Mouse (Mus musculus) CH12.LX (cell line): ENCODE measurements at regions not wholly inside any gene's neighbourhood (a gene's known extent, or its start where the extent isn't known, plus 50 kb on each side); places are given as distances from the start of the nearest gene placed in this dataset.

Experiments
- DNase-seq: peaks from one replicate; pipeline ENCODE4 v3.0.0-alpha.2; 2013; ENCODE audit errors: extremely low read depth
- H3K27ac ChIP-seq: 2 replicates; pipeline ENCODE4 v1.5.1; 2012; ENCODE audit warnings: low read depth, mild to moderate bottlenecking, control low read depth, moderate library complexity; ENCODE audit not compliant: insufficient read depth
- H3K27me3 ChIP-seq: replicated peaks from 2 replicates; pipeline ENCODE3; 2012; ENCODE audit warnings: inconsistent platforms
- H3K36me3 ChIP-seq, 2 experiments: replicated peaks in 1 of 2; 2 replicates each; pipeline versions ENCODE3 to v1.6.1; 2012; ENCODE audit warnings: inconsistent platforms in 1 of 2, low read length in 1 of 2, mild to moderate bottlenecking in 1 of 2, mixed read lengths in 1 of 2, moderate library complexity in 1 of 2; ENCODE audit not compliant: control insufficient read depth in 1 of 2, insufficient read depth in 1 of 2
- H3K4me1 ChIP-seq, 2 experiments: 2 replicates each; pipeline ENCODE4 v1.6.1; 2012; ENCODE audit warnings: inconsistent platforms in 1 of 2, moderate library complexity in 1 of 2; ENCODE audit not compliant: insufficient read depth in 2 of 2, control insufficient read depth in 1 of 2
- H3K4me2 ChIP-seq: 2 replicates; pipeline ENCODE4 v1.6.1; 2012; ENCODE audit warnings: low read depth, mild to moderate bottlenecking, control low read depth; ENCODE audit not compliant: poor library complexity, insufficient read depth, severe bottlenecking
- H3K4me3 ChIP-seq, 3 experiments: fragments of 150-350 bp in 1 of 3; sonication (generic) in 1 of 3; replicated peaks in 1 of 3; 2 replicates each; pipeline versions ENCODE3 to v1.5.1; 2011 to 2012; ENCODE audit warnings: low read depth in 2 of 3, low read length in 2 of 3, mild to moderate bottlenecking in 2 of 3, moderate library complexity in 2 of 3, control low read depth in 1 of 3, improper control_type of control experiment in 1 of 3, inconsistent platforms in 1 of 3, mixed read lengths in 1 of 3; ENCODE audit not compliant: poor library complexity in 1 of 3
- H3K79me2 ChIP-seq: replicated peaks from 2 replicates; pipeline ENCODE4 v1.6.1; 2012; ENCODE audit warnings: mild to moderate bottlenecking, moderate library complexity; ENCODE audit not compliant: control insufficient read depth, poor library complexity, insufficient read depth, severe bottlenecking; ENCODE audit errors: extremely low read depth
- H3K9ac ChIP-seq: 2 replicates; pipeline ENCODE4 v1.6.1; 2012; ENCODE audit warnings: low read depth, mild to moderate bottlenecking, control low read depth, moderate library complexity; ENCODE audit not compliant: insufficient read depth
- H3K9me3 ChIP-seq: replicated peaks from 2 replicates; pipeline ENCODE3; 2012; ENCODE audit warnings: low read length, inconsistent platforms, mixed read lengths
- BHLHE40 ChIP-seq: IDR thresholded peaks from 2 replicates; pipeline ENCODE4 v1.6.1; 2011; ENCODE audit warnings: mild to moderate bottlenecking, low read depth, low read length, improper control_type of control experiment
- CHD1 ChIP-seq: IDR thresholded peaks from 2 replicates; pipeline ENCODE4 v1.6.1; 2012; ENCODE audit warnings: low read depth, low read length, improper control_type of control experiment, inconsistent platforms
- CHD2 ChIP-seq: IDR thresholded peaks from 2 replicates; pipeline ENCODE4 v1.6.1; 2011; ENCODE audit warnings: low read length, improper control_type of control experiment
- EP300 ChIP-seq: IDR thresholded peaks from 2 replicates; pipeline ENCODE4 v1.6.1; 2011; ENCODE audit warnings: low read length, improper control_type of control experiment
- ETS1 ChIP-seq: conservative IDR thresholded peaks from 2 replicates; pipeline ENCODE4 v1.6.1; 2012; ENCODE audit warnings: low read depth, mild to moderate bottlenecking, inconsistent platforms, low read length, improper control_type of control experiment, moderate library complexity
- JUN ChIP-seq: IDR thresholded peaks from 2 replicates; pipeline ENCODE4 v1.6.1; 2011; ENCODE audit warnings: low read depth, mild to moderate bottlenecking, low read length, improper control_type of control experiment, moderate library complexity; ENCODE audit not compliant: insufficient read depth
- JUND ChIP-seq: conservative IDR thresholded peaks from 2 replicates; pipeline ENCODE4 v1.6.1; 2011; ENCODE audit warnings: low read depth, low read length, improper control_type of control experiment
- KAT2A ChIP-seq: IDR thresholded peaks from 2 replicates; pipeline ENCODE4 v1.6.1; 2012; ENCODE audit warnings: low read length, improper control_type of control experiment, inconsistent platforms; ENCODE audit not compliant: insufficient replicate concordance
- MAFK ChIP-seq: IDR thresholded peaks from 2 replicates; pipeline ENCODE4 v1.6.1; 2011; ENCODE audit warnings: low read length, improper control_type of control experiment; ENCODE audit not compliant: insufficient replicate concordance
- MAX ChIP-seq: IDR thresholded peaks from 2 replicates; pipeline ENCODE4 v1.6.1; 2011; ENCODE audit warnings: low read length, improper control_type of control experiment
- MAZ ChIP-seq: IDR thresholded peaks from 2 replicates; pipeline ENCODE4 v1.6.1; 2012; ENCODE audit warnings: low read depth, mild to moderate bottlenecking, inconsistent platforms, low read length, improper control_type of control experiment, moderate library complexity
- MEF2A ChIP-seq: IDR thresholded peaks from 2 replicates; pipeline ENCODE4 v1.6.1; 2014; ENCODE audit warnings: low read depth, mild to moderate bottlenecking, inconsistent platforms, low read length, improper control_type of control experiment, borderline replicate concordance
- MXI1 ChIP-seq: IDR thresholded peaks from 2 replicates; pipeline ENCODE4 v1.6.1; 2011; ENCODE audit warnings: mild to moderate bottlenecking, low read depth, low read length, improper control_type of control experiment
- NRF1 ChIP-seq: IDR thresholded peaks from 2 replicates; pipeline ENCODE4 v1.6.1; 2014; ENCODE audit warnings: low read depth, mild to moderate bottlenecking, inconsistent platforms, low read length, improper control_type of control experiment, moderate library complexity
- PAX5 ChIP-seq: IDR thresholded peaks from 2 replicates; pipeline ENCODE4 v1.6.1; 2012; ENCODE audit warnings: low read length, inconsistent platforms, mixed read lengths
- POLR2A ChIP-seq: IDR thresholded peaks from 2 replicates; pipeline ENCODE4 v1.6.1; 2011; ENCODE audit warnings: low read depth, mild to moderate bottlenecking, improper control_type of control experiment, low read length
- RAD21 ChIP-seq: IDR thresholded peaks from 2 replicates; pipeline ENCODE4 v1.6.1; 2011; ENCODE audit warnings: low read depth, mild to moderate bottlenecking, low read length, improper control_type of control experiment, moderate library complexity
- SIN3A ChIP-seq: IDR thresholded peaks from 2 replicates; pipeline ENCODE4 v1.6.1; 2012; ENCODE audit warnings: low read length, improper control_type of control experiment, inconsistent platforms
- SMC3 ChIP-seq: IDR thresholded peaks from 2 replicates; pipeline ENCODE4 v1.6.1; 2011; ENCODE audit warnings: low read depth, low read length, improper control_type of control experiment
- TBP ChIP-seq: conservative IDR thresholded peaks from 2 replicates; pipeline ENCODE4 v1.6.1; 2011; ENCODE audit warnings: low read depth, low read length, improper control_type of control experiment
- TCF12 ChIP-seq: IDR thresholded peaks from 2 replicates; pipeline ENCODE4 v1.6.1; 2014; ENCODE audit warnings: low read depth, mild to moderate bottlenecking, inconsistent platforms, low read length, improper control_type of control experiment
- UBTF ChIP-seq: IDR thresholded peaks from 2 replicates; pipeline ENCODE4 v1.6.1; 2012; ENCODE audit warnings: low read depth, mild to moderate bottlenecking, inconsistent platforms, low read length, improper control_type of control experiment, moderate library complexity
- ZC3H11A ChIP-seq: IDR thresholded peaks from 2 replicates; pipeline ENCODE4 v1.6.1; 2012; ENCODE audit warnings: low read depth, mild to moderate bottlenecking, inconsistent platforms, low read length, improper control_type of control experiment
- ZMIZ1 ChIP-seq: IDR thresholded peaks from 2 replicates; pipeline ENCODE4 v1.6.1; 2012; ENCODE audit warnings: low read depth, mild to moderate bottlenecking, inconsistent platforms, low read length, improper control_type of control experiment
- ZNF384 ChIP-seq: IDR thresholded peaks from 2 replicates; pipeline ENCODE4 v1.6.1; 2012; ENCODE audit warnings: low read depth, low read length, improper control_type of control experiment, inconsistent platforms
- dilution Hi-C: fragments of 300-500 bp; cut with MboI; formaldehyde crosslinking; loops from 2 replicates; pipeline ENCODE4 v1.14.3; 2020; ENCODE audit warnings: low sequenced_read_pairs; ENCODE audit not compliant: extremely low pct_unique_long_range_greater_than_20kb, extremely low pct_ligation_motif_present
- in situ Hi-C: fragments of 300-500 bp; cut with MboI; formaldehyde crosslinking; loops from 3 replicates; pipeline ENCODE4 v1.14.3; 2019; ENCODE audit warnings: low sequenced_read_pairs, low pct_ligation_motif_present, low pct_unique_long_range_greater_than_20kb, mixed read lengths

GRCm38 (mm10) chr9:91957061-91957460 is 235.7 kb upstream of the Plscr5 start:
- Histone ChIP-seq H3K4me2 (no peak overlapping the region), H3K36me3 (no peaks in the 10 kb centered on the region), H3K79me2 (no peaks in the 10 kb centered on the region), H3K4me3 (no peak overlapping the region), H3K27me3 (no peaks in the 10 kb centered on the region), H3K27ac (no peak overlapping the region), H3K9me3 (no peaks in the 10 kb centered on the region), H3K4me1 (no peaks in the 10 kb centered on the region), H3K9ac (no peak overlapping the region)
- no peak for TF ChIP-seq ZMIZ1
- no peak for TF ChIP-seq MAZ
- no peak for TF ChIP-seq MEF2A
- TF ChIP-seq POLR2A: no peak
- TF ChIP-seq KAT2A: no peak
- no peak for TF ChIP-seq EP300
- TF ChIP-seq SIN3A: no peak
- TF ChIP-seq ETS1: no peak
- no peak for TF ChIP-seq CHD2
- TF ChIP-seq CHD1: no peak
- TF ChIP-seq JUN: no peak
- no peak for TF ChIP-seq BHLHE40
- TF ChIP-seq JUND: no peak
- no peak for TF ChIP-seq SMC3
- no peak for TF ChIP-seq TBP
- TF ChIP-seq RAD21: no peak
- no peak for TF ChIP-seq MXI1
- no peak for TF ChIP-seq TCF12
- DNase-seq: no peak
- in situ Hi-C loops: no loop called here
- dilution Hi-C loops: no loop called here

GRCm38 (mm10) chr9:91948746-91949145 is 244.0 kb upstream of the Plscr5 start:
- in situ Hi-C loops (no loop called here), dilution Hi-C loops (no loop called here)
- TF ChIP-seq BHLHE40: no peak
- no peak for TF ChIP-seq ZMIZ1
- no peak for TF ChIP-seq MAFK
- no peak for TF ChIP-seq MAX
- TF ChIP-seq MXI1: no peak
- no peak for TF ChIP-seq SIN3A
- no peak for TF ChIP-seq POLR2A
- no peak for TF ChIP-seq PAX5
- no peak for TF ChIP-seq ZC3H11A
- no peak for TF ChIP-seq JUN
- no peak for TF ChIP-seq SMC3
- TF ChIP-seq UBTF: no peak
- no peak for TF ChIP-seq NRF1
- no peak for TF ChIP-seq ZNF384
- Histone ChIP-seq H3K4me3 (no peak overlapping the region), H3K4me2 (no peak overlapping the region), H3K9me3 (no peaks in the 10 kb centered on the region), H3K27ac (no peak overlapping the region), H3K9ac (no peak overlapping the region), H3K4me1 (no peaks in the 10 kb centered on the region), H3K36me3 (no peaks in the 10 kb centered on the region), H3K79me2 (no peaks in the 10 kb centered on the region), H3K27me3 (no peaks in the 10 kb centered on the region)
- no peak for DNase-seq
